Mouse (Mus musculus): ENCODE results near the gene Ngdn.
"Not testable (repeated sequence)": the region's sequence is repeated elsewhere in the genome, so short reads cannot be mapped to it uniquely, and the experiment has no call there.

Ngdn gene

DNA sequence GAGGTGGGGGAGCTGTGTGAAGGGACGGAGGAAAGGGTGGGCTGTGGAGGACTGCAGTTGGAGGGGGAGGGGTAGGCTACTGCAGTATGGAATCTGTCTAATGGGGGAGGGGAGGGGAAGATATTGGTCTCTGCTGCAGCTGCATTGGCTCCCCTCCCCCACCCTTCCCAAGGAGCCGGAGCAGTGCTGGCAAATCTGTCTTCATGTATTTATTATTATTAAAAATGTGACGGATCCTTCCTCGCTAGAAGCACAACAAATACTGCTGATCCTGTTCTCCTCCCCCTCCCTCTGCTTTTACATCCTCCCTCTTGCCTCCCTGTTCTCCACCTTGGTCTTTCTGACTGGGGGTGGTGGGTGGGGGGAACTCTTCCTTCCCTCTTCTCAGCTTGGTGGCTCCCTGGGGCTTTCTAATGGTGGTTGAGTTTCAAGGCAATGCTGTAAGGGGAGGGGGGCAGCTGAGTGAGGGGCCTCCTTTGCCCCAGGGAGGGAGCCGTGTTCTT is 13.1 kb downstream of the Ngdn start:
- in situ Hi-C loops (cut with MseI, MboI), result loop anchor here (5.0 kb wide), 1 partner anchor 49 kb away; no protein-coding TSS in a partner anchor

DNA sequence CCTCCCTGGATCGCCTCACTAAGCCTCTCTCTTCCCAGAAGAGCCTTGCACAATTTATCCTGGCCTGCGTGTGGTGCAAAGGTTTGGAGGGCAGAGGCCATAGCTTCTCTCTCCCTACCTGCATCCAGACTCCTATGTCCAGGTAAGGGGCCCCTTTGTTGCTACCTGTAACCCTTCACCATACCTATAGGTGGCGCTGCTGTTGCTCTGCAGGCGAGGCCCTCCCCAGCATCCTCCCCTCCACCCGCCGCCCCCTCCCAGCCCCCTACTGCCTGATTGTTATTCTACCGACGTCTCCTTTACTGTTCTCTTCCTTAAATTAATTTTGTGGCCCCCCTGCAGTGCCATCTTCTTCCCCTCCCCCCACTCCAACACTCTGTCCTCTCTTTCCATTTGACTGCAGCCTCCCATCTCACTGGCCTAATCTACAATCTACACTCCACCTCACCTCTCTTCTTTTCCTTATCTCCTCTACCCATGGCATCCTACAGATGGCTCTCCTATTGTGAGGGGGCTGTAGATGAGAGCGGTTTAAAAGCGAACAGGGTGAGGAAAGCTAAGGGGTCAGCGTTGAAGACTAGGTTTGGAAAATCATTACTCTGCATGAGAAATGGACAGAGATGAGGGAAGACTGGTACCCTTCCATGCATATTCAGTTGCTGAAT is 13.9 kb downstream of the Ngdn start:
- in situ Hi-C loops (cut with MseI, MboI), result loop anchor here (5.0 kb wide), 1 partner anchor 48 kb away; no protein-coding TSS in a partner anchor

GRCm38 (mm10) chr14:55032695-55033225 is 17.5 kb downstream of the Ngdn start:
- in situ Hi-C loops (cut with MseI, MboI), result no loop called here

DNA sequence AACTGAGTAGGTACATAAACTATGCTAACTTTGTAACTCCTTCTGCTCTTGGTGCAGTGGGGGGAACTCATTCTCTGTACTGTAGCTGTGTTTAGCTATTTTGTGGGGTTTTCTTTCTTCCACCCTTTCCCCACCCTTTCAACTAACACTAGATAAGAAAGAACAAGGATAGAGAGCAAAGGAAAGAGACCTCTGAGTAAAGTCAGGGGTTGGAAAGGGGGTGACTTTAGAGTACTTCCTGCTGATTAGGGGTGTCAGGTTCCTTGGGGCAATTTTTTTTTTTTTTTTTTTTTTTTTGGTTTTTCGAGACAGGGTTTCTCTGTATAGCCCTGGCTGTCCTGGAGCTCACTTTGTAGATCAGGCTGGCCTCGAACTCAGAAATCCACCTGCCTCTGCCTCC is 28.4 kb downstream of the Ngdn start:
- in situ Hi-C loops (cut with MseI, MboI), result not testable (repeated sequence)

- in situ Hi-C loops (cut with MseI, MboI), result no loop called here
Measured at GRCm38 (mm10) chr14:55047971-55048531, 32.8 kb downstream of the Ngdn start.

GRCm38 (mm10) chr14:55052496-55052895 is 37.2 kb downstream of the Ngdn start:
- in situ Hi-C loops (cut with MseI, MboI), result no loop called here

DNA sequence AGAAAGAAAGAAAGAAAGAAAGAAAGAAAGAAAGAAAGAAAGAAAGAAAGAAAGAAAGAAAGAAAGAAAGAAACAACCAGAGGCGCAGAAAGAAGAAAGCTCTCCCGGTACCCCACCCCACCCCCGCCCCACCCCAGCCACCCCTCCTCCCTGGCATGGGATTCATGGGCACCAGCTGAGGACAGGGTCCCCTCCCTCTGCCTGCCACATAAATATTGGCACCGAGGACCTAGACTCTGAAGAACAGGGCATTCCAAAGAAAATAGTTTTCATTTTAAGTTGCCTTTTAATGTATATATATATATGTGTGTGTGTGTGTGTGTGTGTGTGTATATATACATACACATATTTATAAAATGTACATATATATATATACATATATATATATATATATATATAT is 37.8 kb downstream of the Ngdn start:
- in situ Hi-C loops (cut with MseI, MboI), result no loop called here

GRCm38 (mm10) chr14:55053708-55054190 is 38.5 kb downstream of the Ngdn start:
- in situ Hi-C loops (cut with MseI, MboI), result no loop called here

DNA sequence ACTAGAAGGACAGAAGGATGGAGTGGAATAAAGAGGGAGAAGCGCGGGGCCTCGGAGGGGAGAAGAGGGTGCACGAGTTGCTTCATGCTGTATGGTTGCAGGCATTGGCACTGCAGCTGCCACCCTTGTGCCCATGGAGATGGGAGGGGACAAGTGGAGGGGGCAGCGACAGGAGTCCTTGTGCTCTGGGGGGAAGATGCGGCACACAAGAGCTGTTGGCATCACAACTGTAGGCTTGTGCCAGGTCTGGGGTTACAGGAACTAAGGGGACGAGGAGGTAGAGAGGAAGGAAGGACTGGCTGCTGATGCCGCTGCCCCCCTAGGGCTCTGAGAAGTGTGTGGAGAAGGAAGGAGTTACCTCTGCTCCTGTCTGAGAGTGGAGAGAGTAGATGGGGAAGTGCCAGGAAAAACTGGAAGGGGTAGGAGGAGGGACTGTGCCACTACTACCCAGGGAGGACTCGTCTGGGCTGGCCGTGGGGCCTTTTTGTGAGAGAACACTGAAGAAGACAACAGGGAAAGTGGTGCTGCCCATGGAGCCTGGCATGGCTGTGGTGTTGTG is 39.0 kb downstream of the Ngdn start:
- in situ Hi-C loops (cut with MseI, MboI), result no loop called here

- in situ Hi-C loops (cut with MseI, MboI), result no loop called here
Measured at GRCm38 (mm10) chr14:55055167-55055834, 40.0 kb downstream of the Ngdn start.

DNA sequence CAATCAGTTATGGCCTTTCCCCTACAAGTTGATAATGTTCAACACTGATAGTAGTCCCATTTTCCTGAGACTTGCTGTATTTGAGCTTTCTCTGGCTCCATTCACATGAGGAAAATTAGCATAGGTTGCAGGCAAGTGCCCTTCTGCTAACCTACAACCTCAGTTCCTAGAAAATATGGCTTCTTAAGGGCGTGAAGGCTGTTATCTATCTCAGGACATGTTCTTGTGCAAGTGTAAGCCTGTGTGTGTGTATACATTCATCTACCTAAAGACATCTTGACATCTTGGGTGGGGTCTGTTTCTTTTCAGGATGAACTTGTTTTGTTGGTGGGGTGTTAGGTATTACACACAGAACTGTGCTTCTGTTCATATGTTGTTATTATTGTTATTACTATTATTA is 43.8 kb downstream of the Ngdn start:
- in situ Hi-C loops (cut with MseI, MboI), result no loop called here

- in situ Hi-C loops (cut with MseI, MboI), result no loop called here
Measured at GRCm38 (mm10) chr14:55059931-55060330, 44.7 kb downstream of the Ngdn start.

DNA sequence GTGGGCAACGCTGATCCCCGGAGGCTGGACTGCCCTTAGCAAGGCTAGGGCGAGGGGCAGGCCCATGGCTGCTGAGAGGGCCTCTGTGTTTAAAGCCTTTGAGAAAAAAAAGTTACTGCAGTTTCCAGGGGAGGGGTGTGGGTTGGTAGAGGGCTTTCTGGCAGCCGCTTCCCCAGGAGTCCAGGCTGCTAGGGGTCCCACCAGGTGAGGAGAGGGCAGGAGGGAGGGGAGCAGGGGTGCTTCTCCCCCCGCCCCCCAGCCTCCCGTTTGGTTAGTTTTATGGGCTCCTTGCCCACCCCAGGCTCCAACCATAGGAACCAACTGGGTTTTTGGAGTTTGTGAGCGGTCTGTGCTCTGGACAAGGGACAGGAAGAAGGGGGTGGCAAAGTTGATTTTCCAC is 46.6 kb downstream of the Ngdn start:
- in situ Hi-C loops (cut with MseI, MboI), result no loop called here

DNA sequence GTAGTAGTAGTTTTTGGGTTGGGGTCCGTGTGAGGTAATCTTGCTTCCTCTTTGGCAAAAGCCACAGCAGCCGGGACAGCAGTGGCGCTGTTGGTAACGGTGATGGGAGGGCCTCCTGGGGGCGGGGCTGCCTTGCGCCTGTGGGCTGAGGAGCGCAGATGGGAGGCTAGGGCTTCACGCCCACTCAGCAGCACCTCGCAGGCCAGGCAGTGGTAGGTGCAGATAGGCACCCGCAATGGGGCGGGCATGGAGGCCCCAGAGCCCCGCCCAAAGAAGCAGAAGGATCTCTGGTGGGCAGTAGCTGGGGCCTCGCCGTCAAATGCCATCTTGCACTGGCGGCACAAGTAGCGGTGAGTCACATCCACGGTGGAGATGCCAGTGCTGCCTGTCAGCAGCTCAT is 47.4 kb downstream of the Ngdn start:
- in situ Hi-C loops (cut with MseI, MboI), result no loop called here

DNA sequence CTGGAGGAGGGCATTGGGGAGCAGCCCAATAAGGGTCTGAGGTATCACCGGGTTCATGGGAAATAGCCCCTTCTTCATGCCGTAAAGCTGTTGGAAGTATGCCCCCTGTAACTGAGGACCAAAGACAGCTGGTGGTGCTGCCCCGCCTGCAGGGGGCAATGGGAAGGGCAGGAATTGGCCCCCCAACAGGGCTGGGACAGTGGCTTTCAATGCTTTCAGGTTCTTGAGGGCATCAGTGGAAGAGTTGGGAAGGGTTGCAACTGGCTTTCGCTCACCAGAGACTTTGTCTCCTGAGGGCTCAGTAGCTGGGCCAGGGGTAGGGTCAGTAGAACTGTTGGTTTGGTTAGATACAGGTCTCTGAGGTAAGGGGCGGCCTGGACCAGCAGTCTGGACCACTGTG is 47.9 kb downstream of the Ngdn start:
- in situ Hi-C loops (cut with MseI, MboI), result no loop called here

DNA sequence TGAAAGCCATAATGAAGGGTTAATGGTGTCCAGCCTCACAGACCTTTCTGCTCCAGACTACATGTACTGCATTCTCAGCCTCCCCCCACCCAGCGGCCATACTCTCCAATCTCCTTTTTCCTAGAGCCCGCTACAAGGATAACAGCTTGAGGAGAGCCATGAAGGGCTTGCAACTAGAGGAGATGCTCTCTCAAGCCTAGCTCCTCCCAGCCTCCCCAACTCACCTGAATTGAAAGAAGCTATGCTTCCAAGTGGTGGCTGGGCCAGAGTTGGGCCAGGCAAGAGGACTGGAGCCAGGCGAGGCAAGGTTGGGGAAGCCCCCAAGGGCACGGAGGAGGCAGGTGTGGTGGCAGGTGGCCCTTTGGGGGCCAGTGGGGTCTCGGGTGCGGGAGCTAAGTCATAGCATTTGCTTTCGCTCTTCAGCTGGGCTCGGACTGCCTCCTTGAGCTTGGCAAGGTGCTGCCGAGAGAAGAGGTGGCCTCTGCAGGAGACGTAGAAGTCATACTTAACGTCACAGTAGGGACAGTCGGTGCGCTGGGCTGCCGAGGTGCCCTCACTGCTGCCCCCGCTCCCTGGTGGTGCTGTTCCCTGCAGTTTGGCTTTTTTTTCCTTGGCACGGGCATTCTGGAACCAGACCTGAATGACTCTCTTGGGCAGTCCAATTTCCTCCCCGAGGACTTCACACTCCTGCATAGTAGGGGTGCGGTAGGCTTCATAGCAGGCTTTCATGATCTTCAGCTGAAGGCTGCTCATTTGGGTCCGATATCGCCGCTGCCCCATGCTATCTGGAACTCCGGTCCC is 48.5 kb downstream of the Ngdn start:
- in situ Hi-C loops (cut with MseI, MboI), result no loop called here

DNA sequence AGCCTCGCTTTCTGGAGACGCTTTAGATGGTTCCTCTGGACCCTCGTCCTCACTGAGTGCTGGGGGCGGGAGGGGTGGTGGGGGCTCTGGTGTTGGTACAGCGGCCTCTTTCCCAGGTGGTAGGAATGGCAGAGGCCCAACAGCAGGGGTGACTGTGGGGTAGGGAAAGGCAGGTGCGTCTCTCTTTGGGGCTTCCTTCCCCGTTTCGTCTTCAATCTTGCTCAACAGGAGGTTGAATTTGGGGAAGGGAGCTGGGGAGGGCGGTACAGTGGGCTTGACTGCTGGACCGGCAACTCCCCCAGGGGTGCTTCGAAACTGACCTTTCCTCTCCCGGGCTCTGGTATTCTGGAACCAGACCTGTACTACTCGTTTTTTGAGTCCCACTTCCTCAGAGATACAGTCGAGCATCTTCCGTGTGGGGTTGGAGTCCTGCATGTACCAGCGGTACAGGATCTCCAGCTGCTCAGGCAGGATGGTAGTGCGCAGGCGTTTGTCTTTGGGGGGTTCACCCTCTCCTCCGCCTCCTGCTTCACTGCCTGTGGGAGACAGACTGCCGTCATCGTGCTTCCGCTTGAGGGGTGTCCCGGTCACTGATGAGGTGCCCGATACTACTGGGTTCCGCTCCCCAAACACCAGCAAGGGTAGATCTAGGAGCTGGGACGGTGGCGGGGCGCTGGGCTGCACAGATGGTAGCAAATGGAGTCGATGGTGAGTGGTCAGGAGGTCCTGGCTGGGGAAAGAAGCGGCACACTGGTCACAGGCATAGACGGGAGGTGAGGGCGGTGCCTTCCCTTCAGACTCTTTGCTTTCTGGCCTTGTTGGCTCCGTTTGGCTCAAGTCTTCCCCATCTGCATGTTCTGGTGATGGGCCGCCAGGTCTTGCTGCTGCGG is 49.5 kb downstream of the Ngdn start:
- in situ Hi-C loops (cut with MseI, MboI), result no loop called here

GRCm38 (mm10) chr14:55065391-55065790 is 50.1 kb downstream of the Ngdn start:
- in situ Hi-C loops (cut with MseI, MboI), result no loop called here

- in situ Hi-C loops (cut with MseI, MboI), result no loop called here
Measured at GRCm38 (mm10) chr14:55066042-55066441, 50.8 kb downstream of the Ngdn start.

- in situ Hi-C loops (cut with MseI, MboI), result no loop called here
Measured at GRCm38 (mm10) chr14:55071756-55072155, 56.5 kb downstream of the Ngdn start.

Data from mouse trophoblast stem cell (cell line).